Mouse (Mus musculus) retina, embryonic 14.5 days (tissue): Measurements from ENCODE around the gene Banp.

Source experiments
- DNase-seq: peaks from one replicate; pipeline ENCODE4 v3.0.0-alpha.2; 2015; ENCODE audit warnings: low spot score

Banp gene

DNA sequence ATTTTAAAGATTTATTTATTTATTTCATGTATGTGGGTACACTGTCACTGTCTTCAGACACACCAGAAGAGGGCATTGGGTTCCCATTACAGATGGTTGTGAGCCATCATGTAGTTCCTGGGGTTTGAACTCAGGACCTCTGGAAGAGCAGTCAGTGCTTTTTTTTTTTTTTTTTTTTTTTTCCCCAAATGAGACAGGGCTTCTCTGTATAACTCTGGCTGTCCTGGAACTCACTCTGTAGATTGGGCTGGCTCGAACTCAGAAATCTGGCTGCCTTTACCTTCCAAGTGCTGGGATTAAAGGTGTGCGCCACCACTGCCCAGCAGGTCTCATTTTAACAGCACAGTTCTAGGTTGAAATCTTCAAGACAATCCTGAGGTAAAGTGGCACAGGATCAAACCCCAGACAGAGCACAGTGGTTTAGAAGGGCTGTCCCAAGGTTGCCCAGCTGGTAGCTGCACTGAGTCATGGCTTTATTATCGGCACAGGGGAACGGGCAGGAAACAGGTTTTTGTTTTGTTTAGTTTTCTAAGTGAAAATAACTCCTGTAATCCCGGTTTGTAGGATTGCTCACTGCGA, at the start of gene Banp:
Banp (plus strand) TSS at position 529 of the 579 bp plus-strand sequence.
- DNase-seq: no peak

DNA sequence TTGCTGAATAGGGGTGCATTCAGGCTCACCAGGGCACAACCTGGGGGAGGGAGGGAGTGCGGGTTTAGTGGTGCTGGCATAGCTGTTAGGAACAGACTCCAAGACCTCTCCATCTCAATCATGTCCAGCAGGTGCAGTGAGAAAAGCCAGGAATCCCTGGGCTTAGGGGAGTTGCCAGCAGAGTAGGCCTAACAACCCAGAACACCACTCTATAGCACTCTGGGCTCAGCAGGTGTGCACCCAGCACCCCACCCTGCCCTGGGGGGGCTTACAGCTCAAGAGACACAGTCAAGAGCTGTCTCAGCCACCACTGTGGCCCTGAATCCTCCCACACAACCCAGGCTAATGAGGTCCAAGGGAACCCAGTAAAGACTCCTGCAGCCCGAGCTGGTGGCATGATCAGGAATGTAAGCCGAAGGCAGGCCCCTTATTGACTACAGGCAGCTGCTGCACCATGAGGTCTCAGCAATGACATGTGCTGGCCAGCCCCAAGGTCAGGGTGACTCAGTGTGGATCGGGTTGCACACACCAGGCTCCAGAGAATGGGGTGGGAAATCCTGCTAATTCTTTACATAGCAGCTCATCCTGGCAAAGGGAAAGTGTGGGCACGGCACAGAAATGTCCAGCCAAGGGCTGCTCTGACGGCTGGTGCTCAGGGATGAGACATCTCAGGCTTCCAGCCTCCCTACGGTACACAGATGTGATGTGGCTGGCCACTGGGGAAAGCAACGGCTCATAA, 47.9 kb upstream of the Banp start:
- no peak for DNase-seq

DNA sequence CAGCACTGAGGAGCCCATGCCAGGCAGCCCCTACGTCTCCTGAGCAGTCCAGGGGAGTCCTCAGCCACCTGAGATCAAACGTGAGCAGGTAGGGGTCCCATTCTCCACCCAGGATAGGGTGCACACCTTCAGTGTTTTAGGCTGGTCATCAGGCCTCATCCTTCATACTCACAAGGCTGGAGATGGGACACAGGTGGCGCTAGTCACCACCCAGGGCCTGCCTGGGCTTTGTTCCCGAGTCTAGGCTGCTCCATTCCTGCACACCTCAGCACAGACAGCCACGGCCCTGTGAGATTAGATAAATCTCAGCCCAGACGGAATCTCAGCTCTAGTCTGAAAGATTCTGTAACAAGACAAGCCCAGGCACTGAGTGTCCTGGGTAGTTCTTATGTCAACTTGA, 45.6 kb upstream of the Banp start:
- DNase-seq: no peak

DNA sequence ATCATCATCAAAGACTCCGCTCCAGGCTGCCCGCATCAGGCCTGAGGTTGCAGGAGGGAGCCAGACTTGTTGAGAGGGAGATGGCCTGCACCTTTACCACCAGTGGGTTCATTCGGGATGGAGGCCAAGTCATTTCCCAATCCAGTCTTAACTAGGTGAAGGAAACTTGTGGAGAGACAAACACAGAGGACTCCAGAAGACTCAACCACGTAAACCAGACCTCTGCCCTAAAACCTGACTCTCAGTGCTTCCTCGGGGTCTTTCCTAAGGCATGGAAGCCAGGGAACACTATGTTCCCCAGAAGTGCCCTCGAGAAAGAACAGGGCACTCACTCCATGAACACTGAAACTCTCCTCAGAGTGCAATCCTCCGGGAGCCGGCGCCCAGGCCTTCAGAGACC, 44.6 kb upstream of the Banp start:
- no peak for DNase-seq

DNA sequence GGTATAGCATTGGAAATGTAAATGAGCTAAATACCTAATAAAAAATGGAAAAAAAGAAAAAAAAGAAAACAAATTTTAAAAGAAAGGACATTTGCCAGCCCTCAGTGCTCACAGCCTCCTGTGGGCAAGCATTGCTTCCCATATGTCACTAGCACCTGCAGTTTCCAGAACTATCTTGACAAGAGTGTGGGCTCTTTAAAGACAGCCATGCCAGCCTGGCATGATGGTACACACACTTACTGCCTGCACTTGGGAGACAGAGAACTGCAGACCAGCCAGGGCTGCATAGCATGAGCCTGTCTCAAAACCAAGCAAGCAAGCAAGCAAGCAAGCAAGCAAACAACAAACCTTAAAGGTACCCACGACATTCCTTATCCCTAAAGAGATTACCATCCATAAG, 44.1 kb upstream of the Banp start:
- no peak for DNase-seq

DNA sequence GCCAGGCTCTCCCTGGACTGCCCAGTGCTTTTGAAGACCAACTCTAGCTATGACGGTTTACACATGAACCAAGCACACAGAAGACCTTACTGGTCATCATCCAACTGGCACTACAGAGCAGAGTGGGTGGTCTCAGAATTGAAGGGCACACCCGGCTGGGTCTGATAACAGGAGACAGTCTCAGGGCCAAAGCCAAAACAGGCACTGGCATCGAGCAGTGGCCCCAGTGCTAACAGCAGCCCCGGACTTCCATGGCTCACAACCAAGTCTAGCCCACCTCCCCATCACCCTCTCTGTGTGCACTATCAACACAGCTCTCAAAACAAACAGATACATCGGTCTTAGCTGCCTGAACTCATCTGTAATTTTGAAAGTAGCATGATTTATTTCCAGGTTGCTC, 43.7 kb upstream of the Banp start:
- no peak for DNase-seq

DNA sequence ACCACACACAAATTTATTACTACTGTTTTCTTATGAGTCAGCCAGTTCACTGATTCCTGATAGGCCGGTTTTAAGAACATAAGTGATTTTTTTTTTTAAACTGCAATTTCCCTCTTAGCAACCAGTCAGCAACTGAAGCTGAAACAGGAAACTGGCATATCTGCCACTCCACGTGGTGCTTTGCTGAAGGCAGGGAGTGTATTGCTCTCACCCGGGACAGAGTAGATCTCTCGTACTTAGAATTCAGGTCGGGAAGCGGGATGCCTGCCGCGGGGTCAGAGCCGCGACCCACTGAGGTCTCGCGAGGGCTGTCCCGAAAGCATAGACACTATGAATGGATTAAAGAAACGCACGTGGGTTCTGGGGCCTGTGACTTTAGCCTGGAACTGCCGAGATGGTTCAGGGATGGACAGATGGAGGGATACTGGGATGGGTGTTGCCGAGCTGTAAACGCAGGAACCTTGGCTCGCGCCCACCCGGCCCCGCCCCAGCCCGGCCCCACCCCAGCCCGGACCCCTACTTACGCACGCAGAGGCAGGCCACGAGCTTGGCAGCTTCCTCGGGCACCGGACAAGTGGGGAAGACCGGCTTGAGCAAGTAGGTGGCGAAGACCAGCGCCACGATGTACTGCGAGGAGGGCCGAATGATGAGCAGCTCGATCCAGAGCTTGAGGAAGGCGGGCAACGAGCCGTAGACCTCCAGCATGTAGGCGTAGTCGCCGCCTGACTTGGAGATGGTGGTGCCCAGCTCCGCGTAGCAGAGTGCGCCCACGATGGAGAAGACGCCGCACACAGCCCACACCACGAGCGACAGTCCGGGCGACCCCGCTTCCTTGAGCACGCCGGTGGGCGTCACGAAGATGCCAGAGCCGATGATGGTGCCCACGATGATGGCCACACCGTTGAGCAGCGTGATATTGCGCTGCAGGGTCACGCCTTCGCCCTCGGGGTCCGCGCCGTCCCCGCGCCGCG, 42.7 kb upstream of the Banp start:
- peak; percentile 45 for DNase-seq

DNA sequence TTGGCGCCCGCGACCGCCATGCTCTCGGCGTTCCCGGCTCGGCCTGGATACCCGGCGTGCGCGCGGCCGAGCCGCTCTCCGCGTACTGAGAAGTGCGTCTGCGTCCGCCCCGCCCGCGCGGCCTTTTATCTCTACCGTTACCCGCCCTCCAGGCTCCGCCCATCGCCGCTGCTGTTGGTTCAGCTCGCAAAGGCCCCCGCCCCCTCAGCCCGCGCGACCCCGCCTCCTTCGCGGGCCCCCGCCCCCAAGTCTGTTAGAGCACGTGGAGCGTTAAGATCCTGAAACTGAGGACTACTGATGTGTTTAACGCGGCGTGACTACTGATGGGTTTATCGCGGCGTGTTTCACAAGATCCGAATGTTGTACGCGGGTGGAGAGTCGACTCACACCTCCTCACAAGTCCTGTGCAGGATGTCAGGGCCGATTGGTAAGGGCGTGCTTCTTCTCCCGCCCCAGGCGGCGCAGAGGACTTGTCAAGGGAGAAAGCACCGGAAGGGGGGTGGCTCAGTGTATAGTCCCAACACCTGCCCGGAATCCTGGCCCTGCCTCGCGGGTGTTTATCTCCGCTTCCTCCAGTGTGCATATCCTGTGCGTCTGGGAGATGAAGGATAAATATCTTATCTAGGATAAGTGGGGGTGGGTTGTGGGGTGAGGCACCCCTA, 41.8 kb upstream of the Banp start, which contains the start of gene Slc7a5:
Slc7a5 (minus strand) TSS at position 108 of the 662 bp plus-strand sequence.
- DNase-seq: peak; percentile 98

DNA sequence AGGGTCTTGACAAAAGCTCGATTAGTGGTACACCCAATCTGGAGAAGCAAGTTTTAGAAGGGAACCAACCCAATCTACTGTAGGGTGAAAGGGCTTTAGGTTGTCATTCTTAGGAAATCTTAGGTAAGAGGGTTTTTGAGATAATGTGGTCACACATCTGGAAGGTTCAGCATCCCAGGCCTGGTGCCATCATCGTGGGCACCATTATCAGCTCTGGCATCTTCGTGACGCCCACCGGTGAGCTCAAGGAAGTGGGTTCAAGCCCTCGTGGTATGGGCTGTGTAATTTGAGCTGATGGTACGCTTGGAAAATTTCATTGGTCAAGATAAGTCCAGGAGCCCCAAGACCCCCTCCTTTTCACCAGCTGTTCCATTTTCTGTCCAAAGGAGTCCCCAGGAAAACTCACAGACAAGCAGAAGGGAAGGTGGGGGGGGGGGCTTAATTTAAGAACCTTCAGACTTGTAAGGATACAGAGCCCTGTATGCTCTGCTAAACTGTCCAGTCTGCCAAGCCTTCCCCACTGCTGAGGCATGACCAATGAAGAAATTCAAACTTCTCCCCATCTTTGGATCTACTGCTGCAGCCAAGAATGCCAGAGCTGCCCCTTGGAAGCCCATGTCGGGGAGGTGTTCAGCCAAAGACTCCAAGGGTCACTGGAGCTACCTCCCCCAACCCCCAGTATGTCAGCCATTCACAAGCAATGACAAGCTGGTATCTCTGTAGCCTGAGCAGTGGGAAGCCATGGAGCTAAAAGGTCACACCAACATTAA, 41.0 kb upstream of the Banp start:
- DNase-seq: no peak

DNA sequence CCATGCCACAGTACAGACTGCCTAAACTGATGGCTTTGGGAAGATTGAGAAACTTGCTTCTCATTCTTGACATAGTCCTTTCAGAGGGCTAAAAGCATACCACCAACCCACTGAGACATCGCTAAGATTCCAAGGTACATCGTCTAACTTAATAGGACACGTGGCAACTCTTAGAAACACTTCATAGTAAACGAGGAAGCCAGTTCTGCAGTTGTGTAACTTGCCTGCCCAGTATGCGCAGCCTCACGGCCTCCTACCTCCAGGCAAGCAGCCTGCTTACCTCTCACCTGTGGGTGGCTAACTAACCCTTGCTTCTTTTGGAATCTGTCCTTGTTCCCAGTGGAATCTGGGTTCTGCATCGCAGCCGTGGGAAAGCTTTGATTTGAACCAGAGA, 40.4 kb upstream of the Banp start:
- DNase-seq: no peak

DNA sequence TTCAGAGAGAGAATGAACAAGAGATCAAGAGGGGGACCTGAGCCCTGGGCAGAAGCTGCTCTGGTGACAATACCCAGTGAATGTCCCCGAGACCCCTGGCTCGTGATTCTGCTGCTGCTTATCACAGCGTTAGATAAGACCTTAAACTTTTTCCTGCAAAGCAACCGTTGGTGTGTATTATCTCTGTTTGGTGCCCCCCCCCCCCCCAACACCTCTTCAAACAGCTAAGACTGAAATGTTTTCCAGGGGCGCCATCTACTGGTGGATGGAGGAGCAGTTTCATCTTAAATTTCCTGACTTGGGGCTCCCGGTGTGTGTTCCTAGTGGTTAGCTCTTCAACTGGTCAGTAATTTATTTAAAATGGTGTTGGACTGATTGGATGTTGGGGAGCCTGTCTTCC, 39.9 kb upstream of the Banp start:
- DNase-seq: peak; percentile 91

DNA sequence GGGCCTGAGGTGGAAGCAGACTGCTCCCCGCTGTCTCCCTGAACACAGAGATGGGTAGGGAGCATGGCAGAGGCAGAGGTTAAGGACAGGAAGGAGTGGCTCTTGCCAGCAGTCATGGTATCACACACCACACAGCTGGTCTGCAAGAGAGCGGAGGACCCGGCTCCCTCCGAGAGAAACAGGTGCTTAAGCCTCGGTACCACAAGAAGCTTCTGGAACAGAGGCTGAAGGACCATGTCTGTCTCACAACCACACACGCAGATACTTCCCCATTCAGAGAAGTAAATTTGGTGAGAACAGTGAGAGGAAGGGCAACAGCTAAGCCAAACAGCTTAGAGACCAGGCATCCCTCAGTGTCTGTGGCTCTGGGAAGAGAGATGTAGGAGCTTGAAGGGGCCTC, 38.1 kb upstream of the Banp start:
- no peak for DNase-seq

DNA sequence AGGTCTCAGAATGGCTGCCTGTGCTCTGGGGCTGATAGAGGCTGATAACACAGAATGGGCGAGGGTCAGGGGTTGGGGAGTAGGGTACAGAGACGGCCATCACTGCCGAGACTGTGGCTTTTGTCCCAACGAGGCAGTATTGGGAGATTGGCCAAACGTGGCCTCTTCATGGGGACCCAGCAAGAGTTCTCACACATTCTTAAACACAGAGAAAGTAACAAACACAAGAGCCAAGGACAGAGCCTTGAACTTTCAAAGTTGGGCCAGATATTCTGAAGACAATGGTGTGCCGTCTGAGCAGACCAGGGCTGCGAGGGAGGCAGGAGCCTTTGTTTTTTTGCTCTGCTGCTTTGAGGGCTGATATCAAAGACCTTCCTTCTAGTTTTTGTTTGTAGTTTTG, 37.6 kb upstream of the Banp start:
- no peak for DNase-seq

DNA sequence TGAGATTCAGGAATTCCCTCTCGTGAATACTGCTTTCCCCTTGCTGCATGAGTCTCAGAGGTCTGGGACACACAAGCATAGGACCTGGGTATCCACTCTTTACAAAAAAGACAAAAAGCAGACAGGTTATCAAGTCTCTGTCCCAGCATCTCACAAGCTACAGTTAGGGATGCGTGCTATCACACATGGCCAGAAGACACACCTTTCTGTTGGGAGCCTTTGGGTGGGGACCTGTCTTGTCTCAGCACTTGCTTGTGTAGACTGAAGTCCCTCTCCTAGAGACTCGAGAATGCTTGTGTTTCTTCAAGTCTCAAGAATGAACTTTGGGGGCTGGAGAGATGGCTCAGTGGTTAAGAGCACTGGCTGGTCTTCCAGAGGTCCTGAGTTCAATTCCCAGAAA, 36.7 kb upstream of the Banp start:
- no peak for DNase-seq

DNA sequence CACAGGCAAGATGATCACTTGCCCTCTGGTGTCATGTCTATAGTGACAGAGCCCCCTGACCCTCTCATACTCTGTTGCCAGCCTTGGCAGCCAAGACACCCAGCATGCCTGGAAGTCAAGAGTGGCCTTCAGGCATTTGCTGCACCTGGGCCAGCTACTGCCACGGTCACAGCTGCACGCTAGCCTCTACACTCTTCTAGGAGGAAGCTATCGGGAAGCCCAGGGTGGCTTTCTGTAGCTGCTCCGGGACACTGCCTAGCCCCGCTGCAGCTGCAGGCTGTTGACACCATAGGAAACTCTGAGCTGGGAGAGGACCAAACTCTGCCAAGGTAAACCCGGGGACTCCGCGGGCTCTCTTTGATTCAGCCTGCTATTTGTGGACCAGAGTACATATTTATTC, 36.2 kb upstream of the Banp start:
- no peak for DNase-seq

DNA sequence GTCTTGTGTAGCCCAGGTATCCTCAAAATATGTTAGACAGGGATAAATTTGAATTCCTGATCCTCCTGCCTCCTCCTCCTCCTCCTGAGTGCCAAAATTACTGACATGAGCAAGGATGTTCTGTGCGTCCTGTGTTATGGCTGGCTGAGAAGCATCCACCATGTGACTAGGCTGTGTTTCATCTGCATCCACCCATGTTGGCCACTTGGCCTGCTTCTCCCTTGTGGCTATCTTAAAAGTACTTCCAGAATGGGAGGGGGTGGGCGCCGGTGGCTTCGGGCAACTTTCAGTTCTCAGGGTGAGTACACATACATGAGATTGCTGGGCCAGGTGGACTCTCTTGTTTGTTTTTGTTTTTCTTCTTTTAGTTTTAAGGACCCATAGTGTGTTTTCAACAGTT, 30.4 kb upstream of the Banp start:
- DNase-seq: no peak

DNA sequence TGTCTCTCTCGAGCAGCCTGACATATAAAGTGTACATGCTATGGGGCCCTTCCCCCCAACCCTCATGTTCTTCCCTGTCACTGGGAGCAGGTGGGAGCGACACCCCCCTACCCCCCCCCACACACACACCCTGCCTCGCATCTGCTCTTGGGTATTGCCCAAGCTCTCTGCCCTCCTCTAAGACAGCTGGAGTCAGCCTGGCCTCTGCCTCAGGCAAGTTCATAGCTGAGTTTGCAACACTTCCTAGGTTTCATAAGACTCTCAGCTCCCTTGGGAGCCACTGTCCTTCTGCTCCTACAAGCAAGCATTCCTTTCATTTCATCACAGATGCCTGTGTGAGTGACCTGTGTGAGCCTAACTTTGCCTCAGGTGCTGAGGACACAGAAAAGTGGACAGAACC, 29.8 kb upstream of the Banp start:
- no peak for DNase-seq

DNA sequence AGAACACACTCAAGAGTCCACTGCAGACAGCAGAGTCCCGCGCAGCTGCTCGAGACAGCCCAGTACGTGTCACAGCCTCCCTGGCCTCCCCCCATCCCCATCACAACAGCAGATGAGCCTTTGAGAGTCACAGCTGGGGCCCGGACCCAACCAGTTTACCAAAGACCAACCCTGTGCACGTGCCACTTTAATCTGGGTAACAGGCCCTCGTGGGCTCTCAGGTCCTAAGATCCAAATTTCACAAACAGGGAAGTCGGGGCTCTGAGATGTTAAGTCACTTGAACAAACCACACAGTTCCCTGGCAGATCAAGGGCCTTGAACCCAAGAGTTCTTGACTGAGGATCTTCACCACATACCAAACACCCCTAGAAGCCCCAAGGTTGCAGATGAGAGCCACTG, 28.0 kb upstream of the Banp start:
- DNase-seq: no peak

DNA sequence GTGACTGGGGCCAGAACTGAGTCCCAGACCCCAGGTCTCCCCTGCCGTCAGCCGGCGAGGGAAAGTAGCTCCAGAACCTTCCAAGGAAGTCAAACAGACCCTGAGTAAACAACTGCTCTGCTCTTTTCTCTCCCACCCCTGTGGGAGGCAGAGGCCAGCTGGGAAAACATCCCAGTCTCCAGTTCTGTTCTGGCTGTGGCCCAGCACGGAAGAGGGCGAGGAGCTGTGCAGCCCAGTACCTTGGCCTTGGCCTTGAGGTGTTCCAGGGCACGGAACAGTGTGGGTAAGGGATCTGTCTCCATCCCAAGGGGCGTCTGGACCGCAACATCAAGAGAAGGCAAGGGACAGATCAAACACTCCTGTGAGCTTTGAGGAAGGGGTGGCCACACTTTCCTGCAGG, 27.4 kb upstream of the Banp start:
- DNase-seq: no peak

DNA sequence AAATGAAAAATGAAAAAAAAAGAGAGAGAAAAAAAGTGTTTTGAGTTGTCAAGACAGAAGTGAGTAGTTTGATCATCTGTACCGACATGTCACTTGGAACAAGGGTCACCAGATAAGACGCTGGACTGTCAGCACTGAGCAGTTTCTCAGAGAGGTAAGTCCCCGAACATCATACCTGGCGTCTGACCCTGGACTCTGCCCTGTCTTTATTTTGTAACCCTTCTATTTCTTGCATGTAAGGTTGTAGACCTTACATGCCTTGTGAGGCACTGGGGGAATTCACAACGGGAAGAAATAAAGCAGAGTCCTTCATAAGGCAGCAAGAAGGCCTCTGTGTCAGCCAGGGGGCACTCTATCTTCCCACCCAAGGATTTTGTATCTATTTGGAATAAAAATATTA, 24.9 kb upstream of the Banp start:
- DNase-seq: no peak

DNA sequence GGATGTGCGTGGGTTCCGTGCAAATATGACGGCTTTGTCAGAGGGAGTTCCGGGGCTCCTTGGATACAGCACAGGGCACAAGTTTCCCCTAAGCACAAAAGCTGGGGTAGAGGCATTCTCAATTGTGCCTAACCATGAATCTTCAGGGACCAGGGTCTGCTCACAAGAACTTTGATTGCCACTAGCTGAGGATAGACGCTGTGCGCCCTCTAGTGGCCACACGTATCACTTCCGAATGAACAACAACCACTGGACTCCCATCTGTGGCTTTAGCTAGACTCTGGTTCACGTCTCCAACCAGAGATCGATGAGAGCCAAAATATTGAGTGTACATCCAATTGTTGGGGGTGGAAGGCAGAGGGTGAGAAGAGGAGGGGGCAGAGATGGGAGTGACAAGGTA, 23.9 kb upstream of the Banp start:
- peak; percentile 95 for DNase-seq

DNA sequence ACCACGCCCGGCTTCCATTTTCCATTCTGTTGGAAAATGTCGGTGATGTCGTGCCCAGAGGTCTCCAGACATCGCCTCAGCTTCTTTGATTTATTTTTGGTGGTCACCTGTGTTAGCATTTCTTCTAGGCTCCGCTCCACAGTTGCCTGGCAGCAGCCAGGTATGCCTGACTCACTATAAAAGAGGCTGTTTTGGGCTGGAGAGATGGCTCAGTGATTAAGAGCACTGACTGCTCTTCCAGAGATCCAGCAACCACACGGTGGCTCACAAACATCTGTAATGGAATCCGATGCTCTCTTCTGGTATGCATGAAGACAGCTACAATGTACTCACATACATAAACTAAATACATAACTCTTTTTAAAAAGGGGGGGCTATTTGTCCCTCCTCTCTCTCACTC, 23.3 kb upstream of the Banp start:
- DNase-seq: no peak
